Mouse (Mus musculus) lung, postnatal 0 days (tissue): ENCODE measurements at regions not wholly inside any gene's neighbourhood (a gene's known extent, or its start where the extent isn't known, plus 50 kb on each side); places are given as distances from the start of the nearest gene placed in this dataset.

Experiments
- ATAC-seq: fragments of 200-750 bp; cut with Nextera tagmentation; 2 replicates; pipeline ENCODE4 v1.8.0; 2017; ENCODE audit warnings: moderate library complexity
- DNase-seq: peaks from one replicate; pipeline ENCODE4 v3.0.0-alpha.2; 2016; ENCODE audit warnings: low spot score
- H3K27ac ChIP-seq: fragments of 300-500 bp; sonication (generic); 2 replicates; pipeline ENCODE4 v1.5.1; 2014; ENCODE audit warnings: antibody characterized with exemption, mild to moderate bottlenecking, low read length, mixed read lengths
- H3K27me3 ChIP-seq: fragments of 300-500 bp; sonication (generic); replicated peaks from 2 replicates; pipeline ENCODE4 v1.6.1; 2014; ENCODE audit warnings: low read length, mixed read lengths; ENCODE audit not compliant: insufficient read depth
- H3K36me3 ChIP-seq: fragments of 300-500 bp; sonication (generic); 2 replicates; pipeline ENCODE4 v1.6.1; 2014; ENCODE audit warnings: low read length, mixed read lengths; ENCODE audit not compliant: insufficient read depth
- H3K4me1 ChIP-seq: fragments of 300-500 bp; sonication (generic); 2 replicates; pipeline ENCODE4 v1.6.1; 2014; ENCODE audit warnings: antibody characterized with exemption, low read depth, low read length, mixed read lengths; ENCODE audit not compliant: insufficient read depth
- H3K4me2 ChIP-seq: fragments of 300-500 bp; sonication (generic); replicated peaks from 2 replicates; pipeline ENCODE4 v1.6.1; 2014; ENCODE audit warnings: low read depth, mild to moderate bottlenecking, low read length, moderate library complexity, mixed read lengths
- H3K4me3 ChIP-seq: fragments of 300-500 bp; sonication (generic); 2 replicates; pipeline ENCODE4 v1.5.1; 2014; ENCODE audit warnings: low read depth, low read length
- H3K9ac ChIP-seq: fragments of 300-500 bp; sonication (generic); replicated peaks from 2 replicates; pipeline ENCODE4 v1.6.1; 2014; ENCODE audit warnings: low read depth, mild to moderate bottlenecking
- H3K9me3 ChIP-seq: fragments of 300-500 bp; sonication (generic); 2 replicates; pipeline ENCODE4 v1.6.1; 2016; ENCODE audit warnings: low read length, mixed read lengths
- CTCF ChIP-seq: IDR thresholded peaks from 2 replicates; pipeline ENCODE4 v1.5.1; 2016; ENCODE audit warnings: antibody characterized with exemption, mild to moderate bottlenecking
- EP300 ChIP-seq: IDR thresholded peaks from 2 replicates; pipeline ENCODE4 v1.6.1; 2016; ENCODE audit warnings: antibody characterized with exemption, mild to moderate bottlenecking, control low read depth
- WGBS: fragments of 180-500 bp; shearing (Covaris S2); extraction: QIAGEN DNeasy Blood & Tissue Kit; methylation state at CpG from one replicate; pipeline ENCODE4 v1.1.7; 2014; 5-methylcytosine and 5-hydroxymethylcytosine counted together

- Histone ChIP-seq H3K27ac (no peak overlapping the region), H3K4me3 (no peak overlapping the region), H3K4me2 (no peak overlapping the region), H3K9me3 (no peaks in the 10 kb centered on the region), H3K36me3 (no peaks in the 10 kb centered on the region), H3K4me1 (no peaks in the 10 kb centered on the region), H3K9ac (no peak overlapping the region), H3K27me3 (no peaks in the 10 kb centered on the region)
- TF ChIP-seq EP300 (no peak), CTCF (peak; percentile 39)
- DNase-seq (peak; percentile 9), ATAC-seq (no peak)
- 12% methylated on average over 14 of the region's 14 CpGs for WGBS
Measured at GRCm38 (mm10) chr14:114567673-114568309, 524.2 kb upstream of the Gpc5 start.

DNA sequence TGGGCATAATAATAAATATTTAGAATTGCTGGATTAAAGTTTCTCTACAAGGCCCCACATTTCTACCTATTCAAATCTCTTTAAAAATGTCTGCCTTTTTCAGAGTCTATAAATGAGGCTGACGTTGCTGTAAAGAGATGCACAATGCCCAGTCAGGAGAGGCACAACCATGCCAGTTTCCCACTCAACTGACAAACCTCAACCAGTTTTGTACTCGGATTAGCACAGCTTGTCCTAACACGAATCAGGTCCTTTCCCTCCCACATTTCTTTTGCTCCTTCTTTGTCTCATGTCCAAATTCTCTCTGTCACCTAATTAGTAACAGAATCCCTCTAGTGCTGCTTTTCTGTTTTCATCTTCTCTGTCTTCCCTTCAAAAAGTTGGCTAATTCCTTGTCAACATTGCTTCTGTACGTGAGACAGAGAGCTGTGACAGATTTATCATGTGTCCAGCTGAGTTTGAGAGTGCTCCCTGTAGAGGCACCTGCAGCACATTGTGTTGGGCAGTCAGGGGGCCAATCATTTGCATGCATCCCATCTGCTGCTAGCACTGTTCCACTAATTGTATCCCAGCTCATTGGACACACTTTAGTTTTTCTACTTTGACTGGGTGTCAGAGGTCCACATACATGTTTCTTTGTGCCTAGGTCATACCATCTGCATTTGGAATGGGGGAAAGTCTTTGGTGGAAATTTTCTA, 504.5 kb upstream of the Gpc5 start:
- TF ChIP-seq CTCF: no peak
- no peak for TF ChIP-seq EP300
- no peaks in the 10 kb centered on the region for H3K36me3 ChIP-seq
- no peak overlapping the region for H3K4me2 ChIP-seq
- DNase-seq (no peak), ATAC-seq (no peak)
- no peak overlapping the region for H3K9ac ChIP-seq
- H3K4me1 ChIP-seq: no peaks in the 10 kb centered on the region
- H3K27ac ChIP-seq: no peak overlapping the region
- WGBS: 36% methylated on average over 4 of the region's 4 CpGs
- H3K4me3 ChIP-seq: no peak overlapping the region
- H3K9me3 ChIP-seq: no peaks in the 10 kb centered on the region
- H3K27me3 ChIP-seq: no peaks in the 10 kb centered on the region

- TF ChIP-seq EP300 (no peak), CTCF (no peak)
- Histone ChIP-seq H3K27me3 (no peaks in the 10 kb centered on the region), H3K9me3 (no peaks in the 10 kb centered on the region), H3K36me3 (no peaks in the 10 kb centered on the region), H3K4me2 (no peak overlapping the region), H3K4me1 (no peaks in the 10 kb centered on the region), H3K9ac (no peak overlapping the region), H3K4me3 (no peak overlapping the region), H3K27ac (no peak overlapping the region)
- ATAC-seq (no peak), DNase-seq (no peak)
- 61% methylated on average over 4 of the region's 4 CpGs for WGBS
Measured at GRCm38 (mm10) chr14:114609296-114609695, 482.7 kb upstream of the Gpc5 start.

GRCm38 (mm10) chr14:114612400-114612799, 479.6 kb upstream of the Gpc5 start:
- Histone ChIP-seq H3K9me3 (no peaks in the 10 kb centered on the region), H3K9ac (no peak overlapping the region), H3K36me3 (no peaks in the 10 kb centered on the region), H3K27me3 (no peaks in the 10 kb centered on the region), H3K4me2 (no peak overlapping the region), H3K27ac (no peak overlapping the region), H3K4me1 (no peaks in the 10 kb centered on the region), H3K4me3 (no peak overlapping the region)
- ATAC-seq (no peak), DNase-seq (no peak)
- WGBS: 33% methylated on average over 1 of the region's 1 CpGs
- TF ChIP-seq CTCF (no peak), EP300 (no peak)

DNA sequence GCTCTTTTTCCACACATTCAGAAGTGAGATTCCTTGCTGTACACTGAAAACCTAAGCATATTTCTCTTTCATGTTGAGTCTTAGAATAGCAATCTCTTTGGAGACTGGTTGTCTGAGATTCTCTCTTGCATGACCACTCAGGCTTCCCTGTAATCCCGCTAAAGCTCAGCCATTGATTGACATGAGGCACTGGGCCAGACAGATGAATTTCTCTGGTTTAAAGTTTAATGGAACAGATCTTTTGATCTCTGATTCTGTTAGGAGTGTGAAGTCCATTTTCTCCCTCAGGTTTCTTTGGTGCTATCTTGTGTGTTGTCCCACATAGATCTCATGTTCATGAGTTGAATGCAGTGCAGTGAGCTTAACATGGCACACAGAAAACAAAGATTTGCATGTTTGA, 435.4 kb upstream of the Gpc5 start:
- DNase-seq (no peak), ATAC-seq (no peak)
- Histone ChIP-seq H3K4me3 (no peak overlapping the region), H3K4me2 (no peak overlapping the region), H3K9ac (no peak overlapping the region), H3K4me1 (no peaks in the 10 kb centered on the region), H3K27ac (no peak overlapping the region), H3K9me3 (no peaks in the 10 kb centered on the region), H3K27me3 (no peaks in the 10 kb centered on the region), H3K36me3 (no peaks in the 10 kb centered on the region)
- no peak for TF ChIP-seq CTCF
- TF ChIP-seq EP300: no peak
- 87% methylated on average over 1 of the region's 1 CpGs for WGBS

GRCm38 (mm10) chr14:114662028-114662427, 430.0 kb upstream of the Gpc5 start:
- no peak for DNase-seq
- H3K9me3 ChIP-seq: no peaks in the 10 kb centered on the region
- TF ChIP-seq CTCF (no peak), EP300 (no peak)
- WGBS: 64% methylated on average over 2 of the region's 2 CpGs
- no peak for ATAC-seq
- H3K36me3 ChIP-seq: no peaks in the 10 kb centered on the region
- H3K4me2 ChIP-seq: no peak overlapping the region
- H3K4me1 ChIP-seq: no peaks in the 10 kb centered on the region
- H3K4me3 ChIP-seq: no peak overlapping the region
- H3K9ac ChIP-seq: no peak overlapping the region
- H3K27me3 ChIP-seq: no peaks in the 10 kb centered on the region
- H3K27ac ChIP-seq: no peak overlapping the region
